Mouse (Mus musculus) bone marrow, adult 2 months (tissue): Measurements from ENCODE around the gene Lrmda.

Experiments used
- CTCF ChIP-seq: fragments of 200-500 bp; IDR thresholded peaks from 2 replicates; pipeline ENCODE4 v1.5.1; 2011; ENCODE audit warnings: low read length, control low read depth; ENCODE audit not compliant: control insufficient read depth, insufficient read depth
- POLR2A ChIP-seq: fragments of 200-500 bp; IDR thresholded peaks from 2 replicates; pipeline ENCODE4 v1.6.1; 2011; ENCODE audit warnings: low read depth, mild to moderate bottlenecking, control low read depth, low read length, borderline replicate concordance; ENCODE audit not compliant: control insufficient read depth

DNA sequence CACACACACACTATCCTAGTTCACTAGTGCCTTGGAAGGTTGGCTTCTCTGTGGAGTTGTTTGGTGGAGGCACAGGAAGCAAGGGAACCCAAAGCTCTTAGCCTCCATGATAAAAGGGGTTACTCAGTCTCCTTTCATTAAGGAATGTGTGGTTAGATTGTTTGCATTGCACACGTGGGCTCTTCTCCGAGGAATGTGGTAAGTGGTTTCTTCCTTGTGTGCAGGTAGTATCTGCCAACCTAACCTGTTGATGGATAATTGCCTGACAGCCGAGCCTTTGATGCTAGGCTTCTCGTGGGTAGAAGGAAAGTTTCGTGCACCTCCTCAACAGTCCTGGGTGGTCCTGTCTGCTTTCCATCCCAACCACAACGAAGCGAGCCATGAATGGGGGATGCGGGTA, 648.8 kb downstream of the Lrmda start:
- TF ChIP-seq POLR2A = no peak
- no peak for TF ChIP-seq CTCF
